Mouse (Mus musculus) bone marrow, adult 2 months (tissue): Measurements from ENCODE around the gene Noa1.

Experiments used
- CTCF ChIP-seq: fragments of 200-500 bp; IDR thresholded peaks from 2 replicates; pipeline ENCODE4 v1.5.1; 2011; ENCODE audit warnings: low read length, control low read depth; ENCODE audit not compliant: control insufficient read depth, insufficient read depth
- POLR2A ChIP-seq: fragments of 200-500 bp; IDR thresholded peaks from 2 replicates; pipeline ENCODE4 v1.6.1; 2011; ENCODE audit warnings: low read depth, mild to moderate bottlenecking, control low read depth, low read length, borderline replicate concordance; ENCODE audit not compliant: control insufficient read depth

DNA sequence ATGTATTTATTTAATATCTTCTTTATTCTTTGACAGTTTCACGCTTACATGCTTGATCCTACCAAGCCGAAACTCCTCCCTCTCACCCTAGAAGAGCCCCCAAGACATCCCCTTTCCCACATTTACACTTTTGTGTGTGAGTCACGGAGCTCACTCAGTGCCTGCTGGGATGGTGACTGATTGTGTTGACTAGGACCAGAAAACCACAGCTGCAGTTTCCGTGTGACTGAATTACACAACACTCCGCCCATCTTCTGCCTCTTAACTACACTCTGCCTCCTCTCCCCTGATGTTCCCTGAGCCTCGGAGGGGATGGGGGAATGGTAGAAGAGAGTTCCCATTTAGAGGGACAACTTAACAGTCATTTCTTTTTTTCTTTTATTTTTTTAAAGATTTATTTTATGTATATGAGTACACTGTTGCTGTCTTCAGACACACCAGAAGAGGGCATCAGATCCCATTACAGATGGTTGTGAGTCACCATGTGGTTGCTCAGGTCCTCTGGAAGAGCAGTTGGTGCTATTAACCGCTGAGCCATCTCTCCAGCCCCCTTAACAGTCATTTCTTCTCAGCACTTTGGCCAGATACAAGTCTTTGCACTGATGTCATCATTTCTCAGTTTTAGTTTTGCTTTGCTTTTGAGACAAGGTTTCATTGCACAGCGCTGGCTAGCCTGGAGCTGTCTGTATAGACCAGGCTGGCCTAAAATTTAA, 57.6 kb downstream of the Noa1 start:
- TF ChIP-seq CTCF (no peak), POLR2A (no peak)
